Mouse (Mus musculus) v-Abl transformed pro-B cells (cell line): ENCODE results near the gene Rassf5.

ENCODE experiments used
- in situ Hi-C, 2 experiments: fragments of 400-800 bp; cut with MboI; formaldehyde crosslinking; loops; one replicate each; pipeline ENCODE4 v1.15.1; 2025; ENCODE audit not compliant: unreplicated experiment in 2 of 2

Rassf5 gene

GRCm38 (mm10) chr1:131245089-131245856 is at the start of gene Rassf5:
Rassf5 (minus strand) TSS chr1:131245258.
- in situ Hi-C loops: loop anchor here in 1 of 2 experiments (10.0 kb wide), 1 partner anchor 60 kb away; no protein-coding TSS in a partner anchor

- in situ Hi-C loops: loop anchor here (5.0 to 25.0 kb wide), 2 partner anchors 258 to 468 kb away; no protein-coding TSS in a partner anchor
Observed at GRCm38 (mm10) chr1:131293922-131294250, 48.8 kb upstream of the Rassf5 start.

- in situ Hi-C loops: loop anchor here (5.0 to 25.0 kb wide), 2 partner anchors 259 to 469 kb away; no protein-coding TSS in a partner anchor
Observed at GRCm38 (mm10) chr1:131293221-131293921, 48.3 kb upstream of the Rassf5 start.

- in situ Hi-C loops: loop anchor here (5.0 to 25.0 kb wide), 2 partner anchors 262 to 472 kb away; no protein-coding TSS in a partner anchor
Observed at GRCm38 (mm10) chr1:131290648-131291047, 45.6 kb upstream of the Rassf5 start.

GRCm38 (mm10) chr1:131288938-131289337 is 43.9 kb upstream of the Rassf5 start:
- in situ Hi-C loops: loop anchor here (10.0 to 25.0 kb wide), 2 partner anchors 456 to 473 kb away; partner anchors contain the start of gene Slc26a9 (in 1 of the 2)

GRCm38 (mm10) chr1:131287267-131287666 is 42.2 kb upstream of the Rassf5 start:
- in situ Hi-C loops: loop anchor here (10.0 to 25.0 kb wide), 2 partner anchors 458 to 475 kb away; partner anchors contain the start of gene Slc26a9 (in 1 of the 2)

- in situ Hi-C loops: loop anchor here (10.0 to 25.0 kb wide), 2 partner anchors 458 to 475 kb away; partner anchors contain the start of gene Slc26a9 (in 1 of the 2)
Observed at GRCm38 (mm10) chr1:131286803-131287202, 41.7 kb upstream of the Rassf5 start.

GRCm38 (mm10) chr1:131284616-131285015 is 39.6 kb upstream of the Rassf5 start:
- in situ Hi-C loops: loop anchor here (10.0 to 25.0 kb wide), 2 partner anchors 460 to 478 kb away; partner anchors contain the start of gene Slc26a9 (in 1 of the 2)

GRCm38 (mm10) chr1:131284167-131284566 is 39.1 kb upstream of the Rassf5 start:
- in situ Hi-C loops: loop anchor here (10.0 to 25.0 kb wide), 2 partner anchors 461 to 478 kb away; partner anchors contain the start of gene Slc26a9 (in 1 of the 2)

GRCm38 (mm10) chr1:131281731-131282130 is 36.7 kb upstream of the Rassf5 start:
- in situ Hi-C loops: loop anchor here (10.0 to 25.0 kb wide), 2 partner anchors 463 to 481 kb away; partner anchors contain the start of gene Slc26a9 (in 1 of the 2)

- in situ Hi-C loops: loop anchor here (10.0 to 25.0 kb wide), 2 partner anchors 465 to 482 kb away; partner anchors contain the start of gene Slc26a9 (in 1 of the 2)
Observed at GRCm38 (mm10) chr1:131280280-131280679, 35.2 kb upstream of the Rassf5 start.

- in situ Hi-C loops: loop anchor here in 1 of 2 experiments (25.0 kb wide), 1 partner anchor 483 kb away; no protein-coding TSS in a partner anchor
Observed at GRCm38 (mm10) chr1:131279456-131279776, 34.4 kb upstream of the Rassf5 start, which contains the start of gene Ikbke. Ikbke (minus strand) TSS chr1:131279606.

GRCm38 (mm10) chr1:131278606-131279455 is 33.8 kb upstream of the Rassf5 start:
- in situ Hi-C loops: loop anchor here in 1 of 2 experiments (25.0 kb wide), 1 partner anchor 483 kb away; no protein-coding TSS in a partner anchor

GRCm38 (mm10) chr1:131276831-131277230 is 31.8 kb upstream of the Rassf5 start:
- in situ Hi-C loops: loop anchor here in 1 of 2 experiments (25.0 kb wide), 1 partner anchor 485 kb away; no protein-coding TSS in a partner anchor

GRCm38 (mm10) chr1:131275577-131275976 is 30.5 kb upstream of the Rassf5 start:
- in situ Hi-C loops: loop anchor here in 1 of 2 experiments (25.0 kb wide), 1 partner anchor 487 kb away; no protein-coding TSS in a partner anchor

- in situ Hi-C loops: loop anchor here (25.0 kb wide), 5 partner anchors 288 to 738 kb away; partner anchors contain the start of gene Pigr (in 1 of the 2)
Observed at GRCm38 (mm10) chr1:131274725-131275539, 29.9 kb upstream of the Rassf5 start.

- in situ Hi-C loops: loop anchor here (10.0 to 25.0 kb wide), 5 partner anchors 283 to 733 kb away; partner anchors contain the start of gene Pigr (in 1 of the 2)
Observed at GRCm38 (mm10) chr1:131269797-131270578, 24.9 kb upstream of the Rassf5 start.

- in situ Hi-C loops: loop anchor here (10.0 to 25.0 kb wide), 5 partner anchors 281 to 731 kb away; partner anchors contain the start of gene Pigr (in 1 of the 2)
Observed at GRCm38 (mm10) chr1:131268776-131269175, 23.7 kb upstream of the Rassf5 start.
